Mouse (Mus musculus) thymus, adult 2 months (tissue): Measurements from ENCODE around the gene Gm12248.

ENCODE experiments used
- CTCF ChIP-seq: fragments of 200-500 bp; IDR thresholded peaks from 2 replicates; pipeline ENCODE4 v1.5.1; 2012; ENCODE audit warnings: mild to moderate bottlenecking, control low read depth, low read length, moderate library complexity, borderline replicate concordance; ENCODE audit not compliant: control insufficient read depth, poor library complexity, insufficient read depth; ENCODE audit errors: extremely low read depth
- POLR2A ChIP-seq: fragments of 200-500 bp; IDR thresholded peaks from 2 replicates; pipeline ENCODE4 v1.6.1; 2012; ENCODE audit warnings: mild to moderate bottlenecking, low read length, control low read depth, moderate library complexity; ENCODE audit not compliant: control insufficient read depth, poor library complexity, insufficient read depth; ENCODE audit errors: extremely low read depth

DNA sequence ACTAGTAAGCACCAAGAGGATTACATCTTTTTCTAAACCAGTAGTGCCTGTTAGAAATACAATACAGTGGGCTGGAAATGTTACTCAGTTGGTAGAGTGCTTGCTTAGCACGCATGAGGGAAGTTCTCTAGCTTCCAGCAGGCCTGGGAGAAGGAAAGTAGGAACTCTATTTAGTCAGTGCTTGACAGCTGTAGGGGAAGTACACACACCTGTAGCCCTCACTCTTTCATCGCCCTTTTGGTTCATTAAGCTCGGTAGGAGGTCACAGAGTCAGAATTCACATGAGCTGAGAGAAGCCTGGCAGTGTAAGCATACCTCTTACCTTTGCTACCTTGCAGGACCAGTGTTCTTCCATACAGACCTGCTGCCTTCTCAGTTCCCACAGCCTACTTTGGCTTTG, 66.6 kb downstream of the Gm12248 start:
- TF ChIP-seq POLR2A, result no peak
- TF ChIP-seq CTCF, result no peak
